Mouse (Mus musculus): ENCODE measurements around the gene Rps4x. TPM values are rescaled to one million over a fixed set of nuclear protein-coding genes. Genes with fewer than 3 reads are reported as not detected.

The Rps4x gene
- polyA plus RNA-seq, 1 experiment from 2014 or later: 785 TPM

- no peak for ATAC-seq (ENCODE audit: insufficient number of reproducible peaks, low FRiP score, low TSS enrichment, low read depth)
- Histone ChIP-seq H3K4me1 (no peaks in the 10 kb centered on the region), H3K4me3 (no peak overlapping the region), H3K27me3 (peaks cover 9% of the 10 kb centered on the region; the same call in 1 of the 2 replicates), H3K36me3 (no peaks in the 10 kb centered on the region), H3K9me3 (no peaks in the 10 kb centered on the region), H3K9ac (no peak overlapping the region), H3K4me2 (no peak overlapping the region), H3K27ac (no peak overlapping the region)
- 40% methylated on average over 6 of the region's 6 CpGs for WGBS
These were observed 22.2 kb downstream of the Rps4x start for GRCm38 (mm10) chrX:102166986-102167385.

- no peak overlapping the region for H3K4me2 ChIP-seq
- ATAC-seq (ENCODE audit: insufficient number of reproducible peaks, low FRiP score, low TSS enrichment, low read depth): no peak
- no peak overlapping the region for H3K4me3 ChIP-seq
- H3K36me3 ChIP-seq: no peaks in the 10 kb centered on the region
- no peak overlapping the region for H3K9ac ChIP-seq
- no peak overlapping the region for H3K27ac ChIP-seq
- H3K4me1 ChIP-seq: no peaks in the 10 kb centered on the region
- H3K27me3 ChIP-seq: peaks cover 9% of the 10 kb centered on the region; the same call in 1 of the 2 replicates
- 45% methylated on average over 5 of the region's 5 CpGs for WGBS
- no peaks in the 10 kb centered on the region for H3K9me3 ChIP-seq
These were observed 22.7 kb downstream of the Rps4x start for GRCm38 (mm10) chrX:102166521-102166920.

DNA sequence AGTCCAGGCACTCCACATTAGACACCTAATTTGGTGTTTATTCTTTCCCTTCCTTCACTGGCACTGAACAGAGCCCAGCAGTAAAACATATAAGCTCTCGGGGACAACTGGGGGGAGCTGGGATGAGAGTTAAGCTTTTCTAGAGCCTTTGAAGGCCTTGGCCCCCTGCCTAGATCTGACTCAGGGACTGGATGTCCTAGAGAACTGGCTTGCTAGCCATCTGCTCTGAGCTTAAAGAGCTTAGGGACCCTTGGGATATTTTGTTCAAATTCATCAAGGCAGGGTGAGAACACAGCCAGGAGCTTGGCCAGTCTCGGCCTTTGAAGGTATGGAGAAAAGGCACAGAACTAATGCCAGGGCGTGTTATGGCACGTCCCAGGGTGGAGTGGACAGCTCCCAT, 25.7 kb downstream of the Rps4x start:
- 0 out of 2 replicates have a peak, but pooled peaks have one; percentile 10 for ATAC-seq (ENCODE audit: insufficient number of reproducible peaks, low FRiP score, low TSS enrichment, low read depth)
- H3K4me1 ChIP-seq: no peaks in the 10 kb centered on the region
- H3K27me3 ChIP-seq: peaks cover 9% of the 10 kb centered on the region; the same call in 1 of the 2 replicates
- H3K4me2 ChIP-seq: no peak overlapping the region
- no peaks in the 10 kb centered on the region for H3K36me3 ChIP-seq
- 65% methylated on average over 4 of the region's 4 CpGs for WGBS
- no peak overlapping the region for H3K4me3 ChIP-seq
- H3K9me3 ChIP-seq: no peaks in the 10 kb centered on the region
- H3K9ac ChIP-seq: no peak overlapping the region
- H3K27ac ChIP-seq: no peak overlapping the region

DNA sequence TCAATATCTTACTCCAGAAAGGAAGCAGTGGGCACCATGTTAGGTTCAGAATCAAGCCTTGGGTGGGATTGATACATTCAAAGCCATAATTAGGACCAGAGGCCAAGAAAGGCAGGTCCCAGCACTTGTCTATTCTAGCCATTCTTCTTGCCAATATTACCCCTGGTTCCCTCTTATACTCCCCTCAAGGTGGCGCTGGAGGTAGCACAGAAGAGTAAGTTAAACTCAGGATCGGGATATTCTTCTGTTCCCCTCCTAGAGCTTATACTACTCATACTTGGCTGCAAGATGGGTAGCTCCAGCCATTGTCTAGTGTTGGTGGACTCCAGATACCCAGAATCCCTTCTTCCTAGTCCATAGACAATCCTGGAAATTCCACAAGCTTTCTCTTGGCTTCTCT, 26.1 kb downstream of the Rps4x start:
- Histone ChIP-seq H3K4me2 (no peak overlapping the region), H3K4me3 (no peak overlapping the region), H3K27me3 (peaks cover 9% of the 10 kb centered on the region; the same call in 1 of the 2 replicates), H3K36me3 (no peaks in the 10 kb centered on the region), H3K9ac (no peak overlapping the region), H3K4me1 (no peaks in the 10 kb centered on the region), H3K9me3 (no peaks in the 10 kb centered on the region), H3K27ac (no peak overlapping the region)
- 51% methylated on average over 2 of the region's 2 CpGs for WGBS
- 0 out of 2 replicates have a peak, but pooled peaks have one; percentile 14 for ATAC-seq (ENCODE audit: insufficient number of reproducible peaks, low FRiP score, low TSS enrichment, low read depth)

- WGBS: 52% methylated on average over 2 of the region's 2 CpGs
- Histone ChIP-seq H3K27ac (no peak overlapping the region), H3K9ac (no peak overlapping the region), H3K9me3 (no peaks in the 10 kb centered on the region), H3K27me3 (no peaks in the 10 kb centered on the region), H3K4me1 (no peaks in the 10 kb centered on the region), H3K4me2 (no peak overlapping the region), H3K4me3 (no peak overlapping the region), H3K36me3 (no peaks in the 10 kb centered on the region)
- ATAC-seq (ENCODE audit: insufficient number of reproducible peaks, low FRiP score, low TSS enrichment, low read depth): no peak
These were observed 28.7 kb downstream of the Rps4x start for GRCm38 (mm10) chrX:102160528-102160927.

GRCm38 (mm10) chrX:102159778-102160177, 29.4 kb downstream of the Rps4x start:
- no peak overlapping the region for H3K27ac ChIP-seq
- ATAC-seq (ENCODE audit: insufficient number of reproducible peaks, low FRiP score, low TSS enrichment, low read depth): no peak
- no peak overlapping the region for H3K4me2 ChIP-seq
- no peaks in the 10 kb centered on the region for H3K9me3 ChIP-seq
- H3K9ac ChIP-seq: no peak overlapping the region
- no peaks in the 10 kb centered on the region for H3K27me3 ChIP-seq
- no peak overlapping the region for H3K4me3 ChIP-seq
- no peaks in the 10 kb centered on the region for H3K36me3 ChIP-seq
- 44% methylated on average over 2 of the region's 2 CpGs for WGBS
- H3K4me1 ChIP-seq: no peaks in the 10 kb centered on the region

DNA sequence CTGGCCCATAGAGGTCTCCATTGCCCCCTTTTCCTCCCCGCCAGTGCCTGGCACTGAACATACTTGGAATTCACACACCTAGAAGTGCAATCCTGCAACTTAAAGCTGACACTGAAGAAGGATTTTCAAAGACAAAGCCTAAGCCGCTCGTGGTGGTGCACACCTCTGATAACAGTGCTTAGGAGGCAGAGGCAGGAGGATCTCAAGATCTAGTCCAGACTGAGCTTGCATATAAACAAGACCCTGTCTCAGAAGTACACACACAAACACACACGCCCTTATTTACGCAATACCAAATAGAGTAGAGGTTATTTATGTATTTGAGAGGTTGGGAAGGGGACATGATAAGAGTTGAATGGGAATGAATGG, 31.8 kb downstream of the Rps4x start:
- peak overlapping the region; percentile 74; the same call in 1 of the 2 replicates for H3K27ac ChIP-seq
- H3K9me3 ChIP-seq: no peaks in the 10 kb centered on the region
- peak overlapping the region; percentile 52 for H3K4me3 ChIP-seq
- H3K27me3 ChIP-seq: no peaks in the 10 kb centered on the region
- ATAC-seq (ENCODE audit: insufficient number of reproducible peaks, low FRiP score, low TSS enrichment, low read depth): no peak
- 46% methylated on average over 5 of the region's 5 CpGs for WGBS
- H3K9ac ChIP-seq: no peak overlapping the region
- no peaks in the 10 kb centered on the region for H3K36me3 ChIP-seq
- H3K4me1 ChIP-seq: no peaks in the 10 kb centered on the region
- peak overlapping the region; percentile 38 for H3K4me2 ChIP-seq

GRCm38 (mm10) chrX:102156618-102157422, 32.4 kb downstream of the Rps4x start, which contains the start of gene Ercc6l:
Gene Ercc6l (minus strand): TSS chrX:102157091.
- peak; percentile 94 for ATAC-seq (ENCODE audit: insufficient number of reproducible peaks, low FRiP score, low TSS enrichment, low read depth)
- Histone ChIP-seq H3K4me1 (no peaks in the 10 kb centered on the region), H3K9ac (peak within 1 kb of the TSS; percentile 37; the same call in 1 of the 2 replicates), H3K4me2 (peak within 1 kb of the TSS; percentile 44), H3K36me3 (no peaks in the 10 kb centered on the region), H3K27me3 (no peaks in the 10 kb centered on the region), H3K27ac (peak within 1 kb of the TSS; percentile 83), H3K9me3 (no peaks in the 10 kb centered on the region), H3K4me3 (peak within 1 kb of the TSS; percentile 52)
- 14% methylated on average over 42 of the region's 42 CpGs for WGBS

- Histone ChIP-seq H3K9ac (no peak overlapping the region), H3K4me3 (no peak overlapping the region), H3K4me2 (no peak overlapping the region), H3K4me1 (no peaks in the 10 kb centered on the region), H3K9me3 (no peaks in the 10 kb centered on the region), H3K36me3 (peaks cover 5% of the 10 kb centered on the region; the same call in 1 of the 2 replicates), H3K27ac (no peak overlapping the region), H3K27me3 (peaks cover 4% of the 10 kb centered on the region; the same call in 1 of the 2 replicates)
- no peak for ATAC-seq (ENCODE audit: insufficient number of reproducible peaks, low FRiP score, low TSS enrichment, low read depth)
- 88% methylated on average over 1 of the region's 1 CpGs for WGBS
These were observed 48.0 kb downstream of the Rps4x start for GRCm38 (mm10) chrX:102141157-102141556.

Other genes starting within 250 kb of the Rps4x start
- gene Rtl5, start 118.1 kb downstream of the Rps4x start, polyA plus RNA-seq (2015; fragmentation: Nextera tagmentation; extraction: Ambion mirVana): 1.8 and 2.2 TPM in 2 replicates
- gene Pin4, start 69.9 kb downstream of the Rps4x start, polyA plus RNA-seq (2015; fragmentation: Nextera tagmentation; extraction: Ambion mirVana): 49.5 and 59.5 TPM in 2 replicates
- 10.0 and 10.1 TPM in 2 replicates for gene Ercc6l, start 32.3 kb downstream of the Rps4x start, polyA plus RNA-seq (2015; fragmentation: Nextera tagmentation; extraction: Ambion mirVana)
- 24.4 and 31.7 TPM in 2 replicates for gene Cited1, start 62.8 kb upstream of the Rps4x start, polyA plus RNA-seq (2015; fragmentation: Nextera tagmentation; extraction: Ambion mirVana)